21 mouse cellular contexts compared by ENCODE assay signal in genomic region chr6:30147753-30148152, GRCm38 (mm10).
DNase-seq lines count a peak whose midpoint lies in the region; ATAC-seq lines count a peak whose summit lies in the region.
"Had no signal": no experiment of that assay in that cellular context is flagged by ENCODE, and none has a peak within 500 bp of the region (broad histone marks: within the 10 kb centered on the region; RNA-seq: fewer than 3 reads in every experiment).

No protein-coding gene starts in this region.

- DNase-seq in c-Kit-positive CD71-positive TER-119-negative erythroid progenitor cells, embryonic 14.5 days (ENCODE audit: low read depth), result peak; percentile 44
- peak; percentile 30 to 37 for DNase-seq in spleen, postnatal 14 days (ENCODE audit: low spot score in 2 of 2)
- no peak for DNase-seq in adrenal gland, adult 2 months
- no peak for DNase-seq in limb, embryonic 10.5 days (ENCODE audit: low spot score)
- DNase-seq: adrenal gland, adult 8-10 months; cerebellum, adult 9-10 months; gastrocnemius, adult 2 months; heart, adult 11 months; layer of hippocampus, postnatal 36 days; lung, adult 18-20 months; right cerebral cortex, postnatal 25 days; thymus, postnatal 36 days had no signal

- H3K9ac ChIP-seq in liver, embryonic 15.5 days, result peak overlapping the region; percentile 41; the same call in 1 of the 2 replicates
- H3K9ac ChIP-seq: heart, embryonic 15.5 days; kidney, embryonic 15.5 days; midbrain, embryonic 12.5 days had no signal

- peak overlapping the region; percentile 92 for H3K27ac ChIP-seq in liver, embryonic 15.5 days (replicated peaks)
- no peak overlapping the region for H3K27ac ChIP-seq in limb, embryonic 10.5 days
- H3K27ac ChIP-seq: embryonic facial prominence, embryonic 10.5 days; gastrocnemius, adult 2 months; heart, embryonic 15.5 days; hindbrain, embryonic 10.5 days; kidney, embryonic 15.5 days; midbrain, embryonic 12.5 days had no signal

- H3K36me3 ChIP-seq in erythroblast, embryonic 14.5 days (ENCODE audit: control insufficient read depth), result peaks cover 90% of the 10 kb centered on the region
- peaks cover 72% of the 10 kb centered on the region for H3K36me3 ChIP-seq in liver, embryonic 15.5 days (replicated peaks)
- H3K36me3 ChIP-seq in limb, embryonic 10.5 days, result peaks cover 69% of the 10 kb centered on the region

- peak overlapping the region; percentile 45 for H3K4me3 ChIP-seq in erythroblast, embryonic 14.5 days (replicated peaks)
- H3K4me3 ChIP-seq in liver, embryonic 15.5 days (replicated peaks), result peak overlapping the region; percentile 24
- H3K4me3 ChIP-seq in limb, embryonic 10.5 days, result no peak overlapping the region
- H3K4me3 ChIP-seq: embryonic facial prominence, embryonic 10.5 days; gastrocnemius, adult 2 months; heart, embryonic 15.5 days; hindbrain, embryonic 10.5 days; kidney, embryonic 15.5 days; midbrain, embryonic 12.5 days had no signal

- ATAC-seq in liver, embryonic 15.5 days (ENCODE audit: insufficient read depth), result peak; percentile 86
- ATAC-seq in CD4-positive, CD25-positive, alpha-beta regulatory T cell, adult 4 months, result no peak
- ATAC-seq: forebrain, embryonic 16.5 days had no signal

- peak overlapping the region; percentile 64 for H3K4me2 ChIP-seq in liver, embryonic 15.5 days
- H3K4me2 ChIP-seq: heart, embryonic 15.5 days; kidney, embryonic 15.5 days; midbrain, embryonic 12.5 days had no signal

- peaks cover 64% of the 10 kb centered on the region for H3K4me1 ChIP-seq in erythroblast, embryonic 14.5 days (ENCODE audit: control insufficient read depth)
- H3K4me1 ChIP-seq in liver, embryonic 15.5 days (replicated peaks), result peaks cover 41% of the 10 kb centered on the region
- no peaks in the 10 kb centered on the region; the same call in 1 of the 2 replicates for H3K4me1 ChIP-seq in limb, embryonic 10.5 days
- H3K4me1 ChIP-seq: kidney, embryonic 15.5 days had no signal

- H3K9me3 ChIP-seq in erythroblast, embryonic 14.5 days (ENCODE audit: control insufficient read depth, low read length), result no peaks in the 10 kb centered on the region
- no peaks in the 10 kb centered on the region for H3K9me3 ChIP-seq in liver, embryonic 15.5 days (replicated peaks)
- no peaks in the 10 kb centered on the region for H3K9me3 ChIP-seq in limb, embryonic 10.5 days (replicated peaks)
- H3K9me3 ChIP-seq: embryonic facial prominence, embryonic 10.5 days; heart, embryonic 15.5 days; hindbrain, embryonic 10.5 days; kidney, embryonic 15.5 days; midbrain, embryonic 12.5 days had no signal

- no peaks in the 10 kb centered on the region for H3K27me3 ChIP-seq in erythroblast, embryonic 14.5 days (ENCODE audit: control insufficient read depth)
- H3K27me3 ChIP-seq in liver, embryonic 15.5 days, result no peaks in the 10 kb centered on the region
- no peaks in the 10 kb centered on the region for H3K27me3 ChIP-seq in limb, embryonic 10.5 days (ENCODE audit: low read depth, poor library complexity, severe bottlenecking)
- H3K27me3 ChIP-seq: heart, embryonic 15.5 days; kidney, embryonic 15.5 days; midbrain, embryonic 12.5 days had no signal

- 29% methylated on average over 6 of the region's 6 CpGs for WGBS in liver, embryonic 15.5 days (ENCODE audit: insufficient replicate concordance)
- 95% methylated on average over 6 of the region's 6 CpGs for WGBS in limb, embryonic 10.5 days

Comparison
In these comparisons a context has a peak if more than half of its experiments do, and no peak if none do; other contexts are left out.
1. DNase-seq: peak in c-Kit-positive CD71-positive TER-119-negative erythroid progenitor cells, embryonic 14.5 days (single experiment) and spleen, postnatal 14 days (2 of 2); none in adrenal gland, adult 2 months (single experiment) and limb, embryonic 10.5 days (single experiment).